Mouse (Mus musculus) bone marrow, adult 2 months (tissue): Measurements from ENCODE around the gene Arhgap30.

Experiments used
- CTCF ChIP-seq: fragments of 200-500 bp; IDR thresholded peaks from 2 replicates; pipeline ENCODE4 v1.5.1; 2011; ENCODE audit warnings: low read length, control low read depth; ENCODE audit not compliant: control insufficient read depth, insufficient read depth
- POLR2A ChIP-seq: fragments of 200-500 bp; IDR thresholded peaks from 2 replicates; pipeline ENCODE4 v1.6.1; 2011; ENCODE audit warnings: low read depth, mild to moderate bottlenecking, control low read depth, low read length, borderline replicate concordance; ENCODE audit not compliant: control insufficient read depth

GRCm38 (mm10) chr1:171385171-171385570 is 3.6 kb upstream of the Arhgap30 start:
- TF ChIP-seq POLR2A: no peak
- TF ChIP-seq CTCF: no peak
